In the genomic region with DNA sequence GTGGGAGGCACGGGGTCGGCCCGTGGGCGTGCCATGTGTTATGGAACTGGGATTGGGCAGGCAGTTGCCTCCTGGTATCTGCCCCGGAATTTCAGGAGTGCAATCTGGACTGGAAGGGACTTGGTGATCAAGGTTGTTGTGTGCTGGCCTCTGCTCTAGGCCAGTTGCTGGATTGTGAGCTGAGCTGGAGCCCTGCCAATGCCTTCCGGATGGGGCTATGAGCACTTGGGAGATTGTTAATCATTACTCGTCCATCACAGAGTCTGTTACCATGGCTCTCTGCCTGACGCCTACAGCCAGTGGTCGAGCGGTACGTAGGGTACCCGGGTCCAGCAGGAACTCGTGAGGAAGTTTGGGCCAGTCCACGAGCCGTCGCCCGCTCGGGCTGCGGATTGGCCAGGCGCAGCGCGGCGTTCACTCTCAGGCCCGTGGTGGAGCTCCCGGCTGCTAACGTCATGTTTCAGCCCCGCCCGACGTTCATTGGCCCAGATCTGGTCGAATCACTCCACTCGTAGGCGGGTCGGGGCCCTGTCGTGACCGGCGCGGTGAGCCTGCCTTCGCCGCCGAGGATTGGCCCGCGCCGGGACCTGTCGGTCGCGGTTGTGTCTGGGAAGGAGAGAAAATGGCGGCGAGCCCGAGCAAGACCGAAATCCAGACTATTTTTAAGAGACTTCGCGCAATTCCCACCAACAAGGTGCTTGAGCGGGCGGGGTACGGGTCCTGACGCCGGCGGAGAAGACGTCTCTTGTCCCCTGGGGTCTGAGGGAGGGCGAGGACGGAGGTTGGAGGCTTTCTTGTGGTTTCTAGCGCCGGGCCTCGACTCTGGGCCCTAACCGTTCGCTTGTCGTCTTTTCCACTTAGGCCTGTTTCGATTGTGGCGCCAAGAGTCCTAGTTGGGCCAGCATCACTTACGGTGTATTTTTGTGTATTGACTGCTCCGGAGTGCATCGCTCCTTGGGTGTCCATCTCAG, we compare ENCODE assay signal across 7 mouse cellular contexts. TPM values are rescaled to one million over a fixed set of nuclear protein-coding genes. Genes with fewer than 3 reads are reported as not detected.
DNase-seq lines count a peak whose midpoint lies in the region; ATAC-seq lines count a peak whose summit lies in the region.

Arfgap2 (plus strand) TSS at position 264 of the 971 bp plus-strand sequence.

- peak; percentile 99 for ATAC-seq in embryonic facial prominence, embryonic 12.5 days (ENCODE audit: insufficient number of reproducible peaks, insufficient read depth, low FRiP score, low TSS enrichment)
- peak; percentile 98 for ATAC-seq in limb, embryonic 11.5 days (ENCODE audit: insufficient number of reproducible peaks, low FRiP score, low TSS enrichment, low read depth)
- ATAC-seq in midbrain, embryonic 14.5 days (ENCODE audit: low FRiP score, low TSS enrichment) = peak; percentile 99

- DNase-seq in adrenal gland, postnatal 25 days = peak; percentile 97
- DNase-seq in heart, adult 11 months = peak; percentile 100
- peak; percentile 99 for DNase-seq in kidney, adult 18-20 months
- peak; percentile 98 for DNase-seq in limb, embryonic 11.5 days (ENCODE audit: low spot score)
- peak; percentile 99 for DNase-seq in midbrain, embryonic 14.5 days
- peak; percentile 90 to 92 for DNase-seq in spleen, adult 18-20 months

- WGBS in embryonic facial prominence, embryonic 12.5 days = 2% methylated on average over 72 of the region's 72 CpGs
- 2% methylated on average over 72 of the region's 72 CpGs for WGBS in limb, embryonic 11.5 days
- 3% methylated on average over 72 of the region's 72 CpGs for WGBS in midbrain, embryonic 14.5 days

- H3K27ac ChIP-seq in embryonic facial prominence, embryonic 12.5 days = peak within 1 kb of the TSS; percentile 92
- H3K27ac ChIP-seq in limb, embryonic 11.5 days (replicated peaks; ENCODE audit: low read depth, low read length) = peak within 1 kb of the TSS; percentile 87
- H3K27ac ChIP-seq in midbrain, embryonic 14.5 days (replicated peaks; ENCODE audit: low read depth, low read length) = peak within 1 kb of the TSS; percentile 91

- H3K4me3 ChIP-seq in embryonic facial prominence, embryonic 12.5 days = peak within 1 kb of the TSS; percentile 87
- peak within 1 kb of the TSS; percentile 92 for H3K4me3 ChIP-seq in limb, embryonic 11.5 days (ENCODE audit: low read depth, low read length)
- H3K4me3 ChIP-seq in midbrain, embryonic 14.5 days (replicated peaks; ENCODE audit: low read depth, low read length) = peak within 1 kb of the TSS; percentile 76

- no peaks in the 10 kb centered on the region for H3K27me3 ChIP-seq in embryonic facial prominence, embryonic 12.5 days
- no peaks in the 10 kb centered on the region for H3K27me3 ChIP-seq in limb, embryonic 11.5 days (ENCODE audit: control insufficient read depth, insufficient read depth, low read length)
- no peaks in the 10 kb centered on the region for H3K27me3 ChIP-seq in midbrain, embryonic 14.5 days (ENCODE audit: control insufficient read depth, insufficient read depth, low read length)

- no peaks in the 10 kb centered on the region for H3K9me3 ChIP-seq in embryonic facial prominence, embryonic 12.5 days
- no peaks in the 10 kb centered on the region for H3K9me3 ChIP-seq in limb, embryonic 11.5 days (ENCODE audit: control insufficient read depth, low read length)
- no peaks in the 10 kb centered on the region for H3K9me3 ChIP-seq in midbrain, embryonic 14.5 days (ENCODE audit: control insufficient read depth, low read length)

- H3K4me1 ChIP-seq in embryonic facial prominence, embryonic 12.5 days = peaks cover 15% of the 10 kb centered on the region
- H3K4me1 ChIP-seq in limb, embryonic 11.5 days (ENCODE audit: control insufficient read depth, insufficient read depth, low read length) = peaks cover 8% of the 10 kb centered on the region
- H3K4me1 ChIP-seq in midbrain, embryonic 14.5 days (ENCODE audit: control insufficient read depth, insufficient read depth, low read length) = peaks cover 15% of the 10 kb centered on the region

- peak within 1 kb of the TSS; percentile 84 for H3K9ac ChIP-seq in embryonic facial prominence, embryonic 12.5 days
- H3K9ac ChIP-seq in limb, embryonic 11.5 days (ENCODE audit: low read length) = peak within 1 kb of the TSS; percentile 94
- peak within 1 kb of the TSS; percentile 86 for H3K9ac ChIP-seq in midbrain, embryonic 14.5 days (replicated peaks; ENCODE audit: low read length)

- H3K4me2 ChIP-seq in embryonic facial prominence, embryonic 12.5 days (replicated peaks) = peak within 1 kb of the TSS; percentile 79
- peak within 1 kb of the TSS; percentile 65 for H3K4me2 ChIP-seq in limb, embryonic 11.5 days (ENCODE audit: low read depth, severe bottlenecking)
- peak within 1 kb of the TSS; percentile 81 for H3K4me2 ChIP-seq in midbrain, embryonic 14.5 days (ENCODE audit: low read length)

- H3K36me3 ChIP-seq in embryonic facial prominence, embryonic 12.5 days = peaks cover 66% of the 10 kb centered on the region
- peaks cover 29% of the 10 kb centered on the region for H3K36me3 ChIP-seq in limb, embryonic 11.5 days (ENCODE audit: control insufficient read depth, insufficient read depth, low read length)
- H3K36me3 ChIP-seq in midbrain, embryonic 14.5 days (ENCODE audit: control insufficient read depth, insufficient read depth, low read length) = peaks cover 36% of the 10 kb centered on the region

RNA-seq across cellular contexts. Expression of gene Arfgap2, which starts in this region (rescaled TPM):
- 107 and 108 TPM in 2 replicates for total RNA-seq in adrenal gland, postnatal 25 days (2021)
- 93.0 and 95.9 TPM in 2 replicates for polyA plus RNA-seq in embryonic facial prominence, embryonic 12.5 days (2016; fragmentation: Nextera tagmentation; extraction: Ambion mirVana)
- polyA plus RNA-seq in limb, embryonic 11.5 days (2014; fragmentation: Nextera tagmentation; extraction: Ambion mirVana) = 89.4 and 100 TPM in 2 replicates
- 64.2 and 71.8 TPM in 2 replicates for polyA plus RNA-seq in midbrain, embryonic 14.5 days (2014; fragmentation: Nextera tagmentation; extraction: Ambion mirVana)

Comparison
In these comparisons a context has a peak if more than half of its experiments do, and no peak if none do; other contexts are left out.
1. Peak in every context shown above with its lines: DNase-seq, ATAC-seq, H3K4me3 ChIP-seq and H3K27ac ChIP-seq.